Mouse (Mus musculus) liver, embryonic 18 days (tissue): Measurements from ENCODE around the gene Gabrg3. TPM values are rescaled to one million over a fixed set of nuclear protein-coding genes. Genes with fewer than 3 reads are reported as not detected.

Experiments used
- polyA plus RNA-seq: library from polyadenylated mRNA; depleted of rRNA; stranded (reverse); fragments of >200 nt; gene quantifications from 2 replicates; pipeline ENCODE4 v1.2.3, GENCODE M21; 2012; rRNA removed

Gabrg3 gene
- polyA plus RNA-seq, result under 0.01 TPM in 1 of 2 replicates, not detected in the other

DNA sequence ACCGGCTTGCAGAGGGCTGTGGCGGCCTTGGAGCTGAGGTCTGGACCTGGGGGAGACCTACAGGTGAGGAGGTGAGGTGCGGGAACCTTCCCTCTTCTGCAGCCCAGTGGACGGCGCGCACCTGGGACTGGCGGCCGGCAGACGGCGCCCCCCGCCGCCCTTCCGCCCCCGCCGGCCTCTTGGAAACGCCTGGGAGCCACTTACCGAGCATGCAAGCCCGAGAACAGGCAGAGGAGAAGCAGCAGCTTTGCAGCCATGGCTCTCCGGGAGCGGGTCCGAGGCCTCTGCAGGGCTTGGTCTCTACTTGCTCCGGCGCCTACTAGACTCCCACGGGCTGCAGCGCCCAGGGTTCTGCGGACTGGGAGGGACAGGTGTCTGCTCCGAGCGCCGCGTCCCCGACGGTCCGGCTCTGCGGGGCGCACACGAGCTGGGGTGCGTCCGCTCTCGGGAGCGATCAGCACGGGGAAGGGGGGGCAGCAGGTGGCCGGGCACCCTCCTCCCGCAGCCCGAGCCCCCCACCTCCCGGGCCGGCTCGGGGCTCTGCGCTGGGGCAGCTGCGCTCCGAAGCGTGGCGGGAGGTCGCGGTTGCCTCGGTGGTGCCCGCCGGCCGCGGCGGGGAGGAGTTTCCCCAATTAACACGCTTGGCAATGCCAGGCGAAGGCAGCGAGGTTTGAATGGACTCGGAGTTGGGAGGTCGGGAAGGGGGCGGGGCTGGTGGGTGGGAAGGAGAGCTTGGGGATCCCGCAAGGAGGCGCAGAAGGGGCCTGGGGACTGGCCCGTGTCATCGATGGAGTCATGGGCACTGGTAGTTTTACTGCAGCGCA is at the start of gene Gabrg3:
TSS of gene Gabrg3 (minus strand) at position 672 of the 824 bp plus-strand sequence.

DNA sequence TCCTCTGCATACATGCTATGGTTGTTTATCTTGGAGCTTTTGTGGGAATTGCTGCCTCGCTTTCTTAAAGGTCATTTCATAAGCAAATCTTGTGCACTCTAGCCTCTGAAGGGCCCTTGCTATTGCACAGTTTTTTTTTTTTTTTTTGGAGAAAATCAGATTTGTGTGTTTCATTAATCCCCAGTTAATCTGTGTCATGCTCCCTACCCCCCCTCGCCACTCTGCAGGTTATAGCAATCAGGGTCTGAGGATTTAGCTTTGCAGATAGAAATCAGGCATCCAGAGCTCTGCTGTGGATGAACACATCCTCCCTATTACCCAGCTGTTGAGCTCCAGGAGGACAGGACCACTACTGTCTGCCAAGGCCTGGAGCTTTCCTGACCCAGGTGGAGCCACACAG is 32.4 kb upstream of the Gabrg3 start, which contains the start of gene Gabrb3:
TSS of gene Gabrb3 (plus strand) at position 301 of the 400 bp plus-strand sequence.

Other genes with a start within 250 kb of the Gabrg3 start
- 0.01 TPM in 2 replicates for gene Gabrb3, start 32.5 kb upstream of the Gabrg3 start, polyA plus RNA-seq
- gene Gabra5, start 122.9 kb upstream of the Gabrg3 start, polyA plus RNA-seq, result not detected in 2 replicates